Mouse (Mus musculus): ENCODE data around the gene Cep104.
A peak's percentile ranks its signal among the peaks of the same experiment; 100 is the strongest.

Cep104 gene

GRCm38 (mm10) chr4:153974431-153975291 lies at the start of gene Cep104, which contains the start of gene Dffb:
Cep104 (plus strand) TSS chr4:153975194.
Dffb (minus strand) TSS chr4:153975126.
- DNase-seq (ENCODE audit: low read depth), result peak; percentile 85

- DNase-seq (ENCODE audit: low read depth), result no peak
These were observed 46.2 kb upstream of the Cep104 start for GRCm38 (mm10) chr4:153928772-153929299.

DNA sequence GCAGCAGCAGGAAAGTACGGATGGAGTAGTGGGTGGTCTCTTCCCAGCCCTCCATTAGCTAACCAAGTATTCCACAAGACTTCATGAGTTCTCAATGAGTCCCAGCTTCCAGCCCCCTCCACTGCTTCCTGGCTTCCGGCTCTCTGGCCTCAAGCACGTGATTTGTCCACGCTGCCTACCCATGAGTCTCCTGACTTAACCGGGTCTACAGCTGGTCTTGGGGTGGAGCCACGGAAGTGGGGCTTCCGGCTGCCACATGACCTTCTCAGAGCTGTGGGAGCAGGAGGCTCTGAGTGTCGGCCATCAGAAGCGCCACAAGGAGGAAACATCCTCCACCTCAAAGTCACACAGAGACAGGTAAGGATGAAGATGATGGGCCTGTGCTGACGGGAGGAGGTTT lies 45.6 kb upstream of the Cep104 start:
- no peak for DNase-seq (ENCODE audit: low read depth)

DNA sequence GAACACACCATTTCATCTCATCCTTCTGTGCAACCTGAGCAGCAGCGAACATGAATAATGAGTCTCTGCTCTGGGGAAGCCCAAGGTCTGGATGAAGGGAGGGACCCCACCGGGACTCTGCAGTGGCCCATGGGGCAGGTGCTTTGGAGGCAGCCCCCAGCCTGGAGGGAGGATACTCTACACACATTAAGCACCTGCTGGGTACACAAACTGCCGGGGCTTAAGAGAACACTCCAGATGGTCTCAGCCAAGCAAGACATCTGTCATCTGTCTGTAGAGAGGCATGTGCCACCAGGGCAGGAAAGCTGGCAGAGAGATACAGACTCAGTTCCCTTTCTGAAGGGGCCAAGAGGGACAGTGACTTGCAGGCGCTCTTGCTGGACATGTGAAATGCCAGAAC lies 45.1 kb upstream of the Cep104 start:
- no peak for DNase-seq (ENCODE audit: low read depth)

GRCm38 (mm10) chr4:153943243-153943642 lies 31.8 kb upstream of the Cep104 start:
- DNase-seq (ENCODE audit: low read depth), result no peak

DNA sequence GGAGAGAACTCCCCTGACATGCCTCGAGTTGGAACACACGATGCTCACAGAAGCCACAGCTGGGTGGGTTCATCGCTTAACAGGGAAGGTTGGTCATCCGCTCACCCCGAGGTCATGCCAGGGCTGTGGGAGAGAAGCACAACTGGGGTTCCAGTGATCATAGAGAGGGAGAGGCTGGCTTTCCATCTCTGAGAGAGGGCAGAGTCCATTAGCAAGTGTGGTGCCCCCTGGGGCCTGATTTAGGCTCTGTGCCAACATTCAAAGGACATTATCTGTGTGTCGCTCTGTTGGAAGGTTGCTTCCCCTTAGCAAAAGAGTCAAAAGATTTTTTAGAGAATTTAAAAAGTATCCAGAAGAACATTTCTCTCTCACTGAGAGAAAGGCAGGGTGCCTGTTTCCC lies 30.7 kb upstream of the Cep104 start:
- DNase-seq (ENCODE audit: low read depth), result no peak

DNA sequence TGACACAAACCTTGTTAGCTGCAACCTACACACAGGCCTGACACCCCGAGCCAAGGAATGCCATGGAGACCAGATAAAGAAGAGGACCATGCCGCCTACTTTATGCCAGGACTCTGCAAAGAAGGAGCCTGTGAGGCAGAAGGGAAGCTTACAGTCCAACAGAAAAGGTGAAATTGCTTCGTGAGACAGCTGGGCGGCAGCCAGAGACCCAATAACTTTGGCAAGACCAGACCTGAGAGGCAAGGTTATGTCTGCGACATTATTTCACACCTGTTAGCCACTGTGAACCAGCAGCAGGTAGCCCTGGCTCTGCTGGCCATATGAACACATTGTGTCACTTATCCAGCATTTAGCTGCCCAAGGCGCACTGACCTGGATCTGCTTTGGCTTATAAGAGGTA lies 29.3 kb upstream of the Cep104 start:
- DNase-seq (ENCODE audit: low read depth), result no peak

DNA sequence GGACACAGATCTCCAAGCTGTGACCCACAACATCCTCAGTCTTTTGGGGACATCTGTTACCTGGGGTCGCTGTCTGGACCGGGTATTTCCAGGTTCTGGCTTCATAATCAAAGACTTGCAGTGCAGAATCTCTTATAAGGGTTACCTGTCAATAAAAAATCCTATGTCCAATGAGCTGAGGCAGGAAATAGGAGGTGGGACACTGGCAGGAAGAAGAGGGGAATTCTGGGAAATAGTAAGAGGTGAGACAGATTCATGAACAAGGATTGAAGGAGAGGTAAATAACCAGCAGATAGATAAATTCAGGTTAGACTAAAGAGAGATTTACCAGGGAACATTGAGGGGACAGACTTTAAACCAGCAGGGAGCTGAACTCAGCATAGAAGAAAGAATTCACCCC lies 24.6 kb upstream of the Cep104 start:
- no peak for DNase-seq (ENCODE audit: low read depth)

DNA sequence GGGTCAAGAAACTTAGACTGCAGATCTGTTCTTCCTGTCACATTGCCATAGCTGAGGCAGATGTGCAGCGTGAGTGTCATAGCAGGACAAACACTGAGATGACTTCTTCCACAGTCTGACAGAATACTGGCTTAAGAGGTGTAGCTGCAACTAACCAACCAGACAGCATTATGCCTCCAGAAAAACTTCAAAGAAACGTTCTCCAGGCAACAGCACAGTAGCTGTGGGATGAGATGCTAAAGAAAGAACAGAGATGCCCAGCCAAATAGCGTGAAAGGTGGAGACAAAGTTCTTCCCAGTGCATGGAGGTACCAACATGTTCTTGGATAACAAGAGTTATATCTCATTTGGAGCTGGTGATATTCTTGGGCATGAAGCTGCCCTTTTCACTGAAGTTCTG lies 23.8 kb upstream of the Cep104 start:
- no peak for DNase-seq (ENCODE audit: low read depth)

- no peak for DNase-seq (ENCODE audit: low read depth)
These were observed 23.3 kb upstream of the Cep104 start for GRCm38 (mm10) chr4:153951692-153952091.

- DNase-seq (ENCODE audit: low read depth), result no peak
These were observed 19.3 kb upstream of the Cep104 start for GRCm38 (mm10) chr4:153955651-153956050.

- peak; percentile 87 for DNase-seq (ENCODE audit: low read depth)
These were observed 18.2 kb upstream of the Cep104 start, which contains the start of gene A430005L14Rik for GRCm38 (mm10) chr4:153956569-153957405. A430005L14Rik (plus strand) TSS chr4:153957237.

DNA sequence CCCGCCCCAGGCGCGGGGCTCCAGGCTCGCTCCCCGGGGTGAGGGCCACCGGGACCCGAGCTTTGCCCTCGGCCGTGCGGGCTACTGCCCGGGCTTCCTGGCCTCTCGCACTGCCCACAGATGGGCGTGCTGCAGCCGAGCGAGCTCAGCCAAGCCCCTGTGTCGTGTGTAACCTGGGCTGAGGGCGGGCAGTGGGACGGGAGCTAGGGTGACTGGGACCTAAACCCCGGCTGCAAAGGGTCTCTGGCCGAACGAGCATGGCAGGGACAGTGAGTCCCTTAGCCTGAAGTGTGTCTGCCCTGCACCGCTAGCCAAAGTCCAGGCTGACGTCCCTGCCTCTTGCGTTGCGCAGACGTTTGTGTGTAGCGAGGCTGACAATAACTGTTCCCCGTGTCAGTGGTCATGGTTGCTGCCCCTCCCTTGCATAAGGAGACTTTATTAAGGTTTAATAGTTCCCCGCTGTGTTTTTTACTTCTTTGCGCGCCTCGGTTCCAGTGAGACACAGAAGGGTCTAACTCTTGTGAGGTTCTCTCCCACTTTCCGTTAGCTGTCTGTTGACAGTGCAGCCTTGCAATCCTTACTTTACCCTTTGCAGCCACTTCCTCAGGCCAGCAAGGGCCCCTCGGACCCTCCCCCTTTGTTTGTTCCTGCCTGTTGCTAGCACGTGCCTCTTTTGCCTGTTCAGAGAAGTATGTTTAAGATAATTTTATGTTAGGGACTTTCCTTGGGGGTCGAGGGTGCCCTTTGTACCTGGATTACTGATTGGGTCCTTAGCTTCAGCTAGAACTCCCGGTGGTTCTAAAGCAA lies 17.3 kb upstream of the Cep104 start:
- no peak for DNase-seq (ENCODE audit: low read depth)

GRCm38 (mm10) chr4:153962631-153963030 lies 12.4 kb upstream of the Cep104 start:
- no peak for DNase-seq (ENCODE audit: low read depth)

DNA sequence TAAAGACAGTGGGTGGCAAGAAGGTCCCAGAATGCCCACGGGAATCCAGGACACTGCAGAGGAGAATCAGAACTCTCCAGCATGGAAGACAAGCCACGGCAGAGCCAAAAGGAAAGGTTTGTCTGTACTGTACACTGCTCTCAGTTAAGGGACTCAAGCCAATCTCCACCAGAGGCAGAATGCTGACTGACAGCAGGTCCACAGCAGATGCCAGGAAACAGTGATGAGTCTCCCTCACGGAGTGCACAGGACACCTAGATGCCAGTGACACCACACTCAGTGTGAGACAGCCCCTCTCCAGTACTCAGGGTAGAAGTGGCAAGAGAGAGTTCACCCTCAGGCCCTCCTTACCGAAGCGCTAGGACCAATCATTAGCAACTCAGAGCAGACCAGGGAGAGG lies 8.3 kb upstream of the Cep104 start:
- no peak for DNase-seq (ENCODE audit: low read depth)

DNA sequence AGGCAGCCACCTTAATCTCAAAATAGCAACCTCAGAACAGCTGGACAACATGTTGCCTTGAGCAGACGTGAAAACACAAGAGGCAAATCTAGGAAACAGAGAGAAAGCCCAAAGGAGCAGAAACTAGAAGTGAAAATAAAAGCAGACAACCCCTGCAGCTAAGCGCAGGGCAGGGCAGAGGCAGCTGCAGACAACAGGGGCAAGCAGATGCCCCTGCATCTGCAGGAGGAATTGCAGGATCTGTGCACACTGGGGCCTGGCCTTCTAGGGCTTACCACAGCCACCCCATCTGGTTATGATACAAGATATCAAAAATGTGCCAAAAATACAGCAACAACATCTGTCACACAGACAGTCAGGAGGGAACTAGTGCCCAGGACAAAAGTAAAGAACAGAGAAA lies 7.4 kb upstream of the Cep104 start:
- no peak for DNase-seq (ENCODE audit: low read depth)

GRCm38 (mm10) chr4:153968063-153968462 lies 6.9 kb upstream of the Cep104 start:
- DNase-seq (ENCODE audit: low read depth), result no peak

DNA sequence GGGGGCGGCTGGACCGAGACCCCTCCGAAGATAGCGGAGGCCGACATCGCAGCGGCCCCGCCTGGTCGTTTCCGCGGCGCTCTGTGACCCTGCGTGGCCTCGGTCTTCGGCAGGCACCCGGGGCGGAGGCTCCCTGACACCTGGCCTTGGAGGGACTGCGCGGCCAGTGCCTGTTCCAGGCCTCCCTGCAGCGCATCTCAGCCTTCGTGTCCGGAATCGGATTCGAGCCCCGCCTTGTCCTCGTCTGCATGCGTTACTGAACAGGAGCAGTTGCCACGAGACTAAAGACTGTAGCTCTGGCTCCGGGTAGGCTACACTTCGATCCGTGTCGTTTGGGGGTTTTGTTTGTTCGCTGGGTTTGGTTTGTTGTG lies 283 bp downstream of the Cep104 start:
- no peak for DNase-seq (ENCODE audit: low read depth)

DNA sequence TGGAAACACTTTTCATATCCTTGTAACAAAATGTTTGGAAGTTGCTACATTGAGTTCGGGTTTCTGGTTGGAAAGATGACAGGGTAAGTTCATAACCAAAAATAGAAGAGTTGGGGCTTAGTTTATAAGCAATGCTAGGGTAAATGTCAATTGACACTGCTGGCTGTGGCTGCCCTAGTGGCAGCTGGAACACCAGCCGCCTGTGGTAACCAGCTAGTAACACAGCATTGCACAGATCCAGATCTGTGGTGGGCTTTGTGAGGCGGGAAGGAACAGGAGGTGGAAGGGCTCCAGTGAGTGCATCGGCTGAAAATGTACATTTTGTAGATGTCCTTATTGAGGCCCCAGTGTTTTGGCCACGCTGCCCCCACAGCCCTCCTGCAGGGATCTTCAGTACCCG lies 774 bp downstream of the Cep104 start:
- DNase-seq (ENCODE audit: low read depth), result no peak

DNA sequence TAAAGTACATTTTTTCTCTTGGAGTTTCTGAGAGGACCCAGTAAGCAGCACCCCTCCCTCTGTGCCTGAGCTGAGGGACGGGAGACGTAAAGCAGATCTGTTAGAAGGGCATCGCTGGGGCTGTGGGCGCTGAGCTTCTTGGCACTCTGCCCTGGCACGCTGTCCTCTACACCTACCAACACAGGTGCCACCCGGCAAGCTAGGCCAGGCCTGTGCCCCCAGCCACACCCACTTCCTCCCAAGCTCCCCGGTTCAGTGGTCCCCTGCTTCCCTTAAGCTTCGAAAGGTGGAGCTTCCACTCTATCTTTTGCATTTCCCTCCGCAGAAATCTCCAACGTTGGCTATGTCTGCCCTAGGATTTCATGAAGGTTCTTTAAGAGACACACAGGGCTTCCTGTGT lies 4.2 kb downstream of the Cep104 start:
- DNase-seq (ENCODE audit: low read depth), result no peak

GRCm38 (mm10) chr4:153980470-153980869 lies 5.5 kb downstream of the Cep104 start:
- DNase-seq (ENCODE audit: low read depth), result no peak

- DNase-seq (ENCODE audit: low read depth), result no peak
These were observed 17.7 kb downstream of the Cep104 start for GRCm38 (mm10) chr4:153992715-153993114.
